Mouse (Mus musculus): ENCODE data around the gene Armh3.

DNA sequence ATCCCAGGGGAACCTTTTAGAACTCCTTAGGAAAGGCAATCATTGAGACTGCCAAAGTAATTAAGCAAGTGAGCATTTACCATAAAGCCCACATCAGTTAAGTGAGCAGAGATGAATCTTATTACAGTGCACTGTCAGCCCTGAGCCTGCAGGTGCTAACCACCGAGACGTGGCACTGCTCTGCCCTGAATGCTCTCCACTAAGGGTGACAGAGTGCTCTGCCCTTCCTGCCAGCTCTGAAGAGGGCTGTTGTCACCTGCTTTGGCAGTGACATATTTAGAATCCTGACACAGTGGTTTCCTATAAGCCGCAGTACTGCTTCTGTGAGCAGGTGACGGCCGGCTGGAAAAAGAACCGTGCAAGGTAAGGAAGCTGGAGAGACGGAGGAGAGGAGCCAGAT, 143.8 kb downstream of the Armh3 start:
- no peak for TF ChIP-seq CTCF (IDR thresholded peaks at IDR 0.05 in 2 of 3, conservative IDR thresholded peaks at IDR 0.05 in 1 of 3; ENCODE audit: control insufficient read depth in 1 of 3, insufficient read depth in 1 of 3, low read depth in 2 of 3, low read length in 3 of 3, poor library complexity in 1 of 3, severe bottlenecking in 1 of 3)
- no peak for TF ChIP-seq USF2 (IDR thresholded peaks at IDR 0.05; ENCODE audit: borderline replicate concordance in 1 of 2, insufficient read depth in 1 of 2, low read depth in 1 of 2, low read length in 2 of 2)

All from MEL (cell line).